ENCODE assay signal across 1 mouse cellular context in the genomic region with DNA sequence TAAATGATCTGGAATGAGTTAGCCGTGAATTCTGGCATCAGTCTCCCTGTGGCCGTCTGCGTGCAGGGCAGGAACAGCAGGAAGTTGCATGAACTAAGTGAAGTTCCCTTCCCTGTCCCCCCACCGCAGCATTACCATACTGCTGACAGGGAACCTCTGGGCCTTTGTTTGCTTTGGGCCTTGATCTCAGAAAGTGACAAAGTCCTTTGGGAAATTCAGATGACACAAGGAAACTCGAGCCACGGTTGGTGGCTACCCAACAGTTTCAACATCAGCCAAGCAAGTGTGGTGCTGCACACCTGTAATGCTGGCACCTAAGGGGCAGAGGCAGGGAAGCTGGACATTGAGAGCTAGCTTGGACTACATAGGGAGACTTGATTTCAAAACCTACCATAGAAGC.
TF ChIP-seq lines count a peak whose summit lies in the region.

No protein-coding gene starts in this region.

TF ChIP-seq in CH12.LX, 34 proteins besides CTCF, POLR2A, EP300 and RAD21:
- TF ChIP-seq CHD1 (IDR thresholded peaks at IDR 0.05; ENCODE audit: low read depth, low read length) (0 out of 2 replicates have a peak, but pooled peaks have one; percentile 24), MAFK (IDR thresholded peaks at IDR 0.05; ENCODE audit: insufficient replicate concordance, low read length) (0 out of 2 replicates have a peak, but pooled peaks have one; percentile 25), ZKSCAN1 (IDR thresholded peaks at IDR 0.05; ENCODE audit: borderline replicate concordance, low read depth, low read length) (no peak), ETS1 (conservative IDR thresholded peaks at IDR 0.05; ENCODE audit: low read depth, low read length) (0 out of 2 replicates have a peak, but pooled peaks have one; percentile 3), MXI1 (IDR thresholded peaks at IDR 0.05; ENCODE audit: low read depth, low read length) (no peak), MAZ (IDR thresholded peaks at IDR 0.05; ENCODE audit: low read depth, low read length) (no peak), RCOR1 (conservative IDR thresholded peaks at IDR 0.05; ENCODE audit: low read depth, low read length) (no peak), TCF12 (IDR thresholded peaks at IDR 0.05; ENCODE audit: low read depth, low read length) (no peak), BHLHE40 (IDR thresholded peaks at IDR 0.05; ENCODE audit: low read depth, low read length) (peak; percentile 41), ZC3H11A (IDR thresholded peaks at IDR 0.05; ENCODE audit: low read depth, low read length) (no peak), HCFC1 (IDR thresholded peaks at IDR 0.05; ENCODE audit: low read depth, low read length) (no peak)
